Mouse (Mus musculus): Measurements from ENCODE around the gene Unc13b. TPM values are rescaled to one million over a fixed set of nuclear protein-coding genes. Genes with fewer than 3 reads are reported as not detected.

Unc13b gene
- total and polyA plus RNA-seq, 2 experiments from 2014 or later: 6.2 to 54.7 TPM

DNA sequence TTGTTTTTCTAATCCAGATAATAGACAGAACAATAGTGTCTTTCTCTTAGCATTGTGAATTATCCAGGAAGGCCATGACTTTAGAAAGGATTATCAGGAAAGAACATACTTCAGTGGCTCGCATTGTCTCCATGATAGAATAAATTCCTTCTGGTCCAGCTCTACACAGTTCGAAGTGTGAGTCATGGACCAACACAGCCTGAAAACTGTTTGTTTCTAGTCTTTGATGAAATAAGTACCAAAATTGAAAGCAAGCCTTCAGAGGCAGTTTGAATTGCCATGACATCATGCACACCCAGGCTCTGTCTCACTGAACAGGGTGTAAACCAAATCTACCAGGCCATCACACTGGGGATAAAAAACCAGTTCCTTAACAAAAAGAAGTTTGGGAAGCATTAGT, 128.7 kb downstream of the Unc13b start:
- no peak for TF ChIP-seq CTCF (IDR thresholded peaks at IDR 0.05; ENCODE audit: low read depth)
- H3K9me3 ChIP-seq (ENCODE audit: low read length): no peaks in the 10 kb centered on the region
- H3K27ac ChIP-seq (ENCODE audit: low read depth, low read length): no peak overlapping the region
- no peak overlapping the region for H3K4me3 ChIP-seq (ENCODE audit: low read depth, low read length)
- H3K9ac ChIP-seq: no peak overlapping the region
- H3K4me1 ChIP-seq (ENCODE audit: insufficient read depth): no peaks in the 10 kb centered on the region
- no peaks in the 10 kb centered on the region for H3K27me3 ChIP-seq (ENCODE audit: insufficient read depth, low read length)
- DNase-seq (no peak), ATAC-seq (no peak)
- no peaks in the 10 kb centered on the region for H3K36me3 ChIP-seq (ENCODE audit: insufficient read depth)
- H3K4me2 ChIP-seq (ENCODE audit: low read depth): no peak overlapping the region
- WGBS: 40% methylated on average over 2 of the region's 2 CpGs

DNA sequence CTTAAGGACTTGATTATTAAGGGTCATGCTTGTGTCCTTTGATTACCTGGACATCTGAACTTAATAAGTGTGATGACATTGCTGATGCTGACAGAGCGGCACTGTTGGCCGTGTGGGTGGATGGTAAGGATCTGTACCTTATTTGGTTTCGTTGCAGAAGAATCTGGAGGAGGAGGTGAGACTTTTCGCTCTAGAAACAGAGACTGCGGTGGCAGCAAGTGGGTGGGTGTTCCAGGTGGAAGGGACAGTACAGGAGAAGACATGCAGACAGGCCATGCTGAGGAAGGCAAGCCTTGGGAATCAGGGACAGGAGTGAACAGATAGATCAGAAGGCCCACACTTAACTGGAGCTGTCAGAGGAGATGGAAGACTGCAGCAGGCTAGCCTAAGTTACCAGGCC, 130.6 kb downstream of the Unc13b start:
- TF ChIP-seq CTCF (IDR thresholded peaks at IDR 0.05; ENCODE audit: low read depth): no peak
- Histone ChIP-seq H3K36me3 (ENCODE audit: insufficient read depth) (no peaks in the 10 kb centered on the region), H3K4me2 (ENCODE audit: low read depth) (no peak overlapping the region), H3K4me3 (ENCODE audit: low read depth, low read length) (no peak overlapping the region), H3K27ac (ENCODE audit: low read depth, low read length) (no peak overlapping the region), H3K9ac (no peak overlapping the region), H3K27me3 (ENCODE audit: insufficient read depth, low read length) (no peaks in the 10 kb centered on the region), H3K9me3 (ENCODE audit: low read length) (no peaks in the 10 kb centered on the region), H3K4me1 (ENCODE audit: insufficient read depth) (no peaks in the 10 kb centered on the region)
- DNase-seq (no peak), ATAC-seq (no peak)
- 94% methylated on average over 5 of the region's 5 CpGs for WGBS

DNA sequence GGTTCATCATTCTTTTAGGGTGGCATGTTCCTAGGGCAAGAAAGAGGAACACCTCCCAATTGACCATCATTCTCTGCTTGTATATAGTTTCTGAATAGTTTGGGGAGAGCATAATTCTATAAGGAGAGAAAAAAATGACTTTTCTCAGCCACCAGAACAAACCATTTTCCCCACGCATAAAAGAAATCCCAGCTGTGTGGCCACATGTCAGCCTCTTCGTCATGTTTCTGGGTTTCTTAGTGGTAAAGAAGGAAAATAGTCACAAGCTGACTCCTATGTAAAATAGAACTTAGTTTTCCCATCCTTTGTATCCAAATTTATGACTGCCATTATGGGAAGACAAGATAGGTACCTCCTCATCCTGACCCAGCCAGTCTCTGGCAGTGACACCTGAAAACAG, 146.2 kb downstream of the Unc13b start:
- DNase-seq: no peak
- Histone ChIP-seq H3K27me3 (ENCODE audit: insufficient read depth, low read length) (no peaks in the 10 kb centered on the region), H3K27ac (ENCODE audit: low read depth, low read length) (no peak overlapping the region), H3K36me3 (ENCODE audit: insufficient read depth) (no peaks in the 10 kb centered on the region), H3K4me1 (ENCODE audit: insufficient read depth) (0 out of 2 replicates have a peak, but pooled peaks cover 13% of the 10 kb centered on the region), H3K9ac (no peak overlapping the region), H3K9me3 (ENCODE audit: low read length) (no peaks in the 10 kb centered on the region; the same call in 1 of the 2 replicates), H3K4me3 (ENCODE audit: low read depth, low read length) (no peak overlapping the region), H3K4me2 (ENCODE audit: low read depth) (no peak overlapping the region)
- no peak for TF ChIP-seq CTCF (IDR thresholded peaks at IDR 0.05; ENCODE audit: low read depth)
- WGBS: 75% methylated on average over 2 of the region's 2 CpGs
- ATAC-seq: no peak

DNA sequence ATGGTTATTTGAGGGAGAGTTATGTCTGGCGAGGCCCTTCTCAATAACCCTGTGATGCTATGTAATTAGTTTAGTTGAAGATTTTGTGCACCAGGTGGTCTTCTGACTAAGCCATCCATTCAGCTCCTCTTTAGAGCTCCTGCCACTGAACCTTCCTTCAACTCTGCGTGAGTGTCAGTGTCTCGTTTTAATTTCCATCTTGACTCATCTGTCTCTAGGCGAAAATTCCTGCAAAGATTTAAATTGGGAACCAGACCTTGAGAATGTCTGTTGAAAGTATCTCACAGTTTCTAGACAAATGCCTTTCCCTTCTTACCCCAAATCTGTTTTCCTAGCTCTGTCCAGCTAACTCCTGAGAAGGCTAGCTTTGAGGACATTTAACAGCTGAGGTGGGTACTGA, 146.8 kb downstream of the Unc13b start:
- DNase-seq (no peak), ATAC-seq (peak; percentile 30)
- Histone ChIP-seq H3K4me2 (ENCODE audit: low read depth) (no peak overlapping the region), H3K9me3 (ENCODE audit: low read length) (no peaks in the 10 kb centered on the region; the same call in 1 of the 2 replicates), H3K4me3 (ENCODE audit: low read depth, low read length) (no peak overlapping the region), H3K27ac (ENCODE audit: low read depth, low read length) (no peak overlapping the region), H3K4me1 (ENCODE audit: insufficient read depth) (0 out of 2 replicates have a peak, but pooled peaks cover 14% of the 10 kb centered on the region), H3K9ac (no peak overlapping the region), H3K27me3 (ENCODE audit: insufficient read depth, low read length) (no peaks in the 10 kb centered on the region), H3K36me3 (ENCODE audit: insufficient read depth) (no peaks in the 10 kb centered on the region)
- no peak for TF ChIP-seq CTCF (IDR thresholded peaks at IDR 0.05; ENCODE audit: low read depth)
- WGBS: 18% methylated on average over 4 of the region's 4 CpGs

DNA sequence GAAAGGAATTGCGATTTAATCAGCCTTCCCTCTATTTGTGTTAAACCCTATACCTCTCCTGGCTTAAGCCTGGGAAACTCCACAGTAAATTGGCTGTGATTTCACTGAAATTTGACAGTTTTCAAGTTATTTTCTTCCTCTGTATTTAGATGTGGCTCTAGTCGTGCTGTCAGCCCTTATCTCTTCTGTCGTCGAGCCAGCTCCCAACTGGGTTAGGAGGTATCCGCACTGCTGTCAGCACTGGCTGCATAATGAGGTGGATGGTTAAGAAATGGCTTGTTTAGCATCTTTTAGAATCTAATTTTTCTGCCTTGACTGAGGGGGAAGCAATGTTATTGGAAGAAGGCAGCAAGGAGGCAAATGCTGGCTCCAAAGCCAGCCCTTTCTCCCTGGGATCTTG, 148.2 kb downstream of the Unc13b start:
- Histone ChIP-seq H3K4me1 (ENCODE audit: insufficient read depth) (0 out of 2 replicates have a peak, but pooled peaks cover 14% of the 10 kb centered on the region), H3K4me3 (ENCODE audit: low read depth, low read length) (no peak overlapping the region), H3K36me3 (ENCODE audit: insufficient read depth) (no peaks in the 10 kb centered on the region), H3K9me3 (ENCODE audit: low read length) (no peaks in the 10 kb centered on the region), H3K27ac (ENCODE audit: low read depth, low read length) (peak overlapping the region; percentile 23; the same call in 1 of the 2 replicates), H3K9ac (no peak overlapping the region), H3K4me2 (ENCODE audit: low read depth) (no peak overlapping the region), H3K27me3 (ENCODE audit: insufficient read depth, low read length) (no peaks in the 10 kb centered on the region)
- DNase-seq: peak; percentile 44
- 40% methylated on average over 5 of the region's 5 CpGs for WGBS
- ATAC-seq: peak; percentile 33; the same call in 1 of the 2 replicates
- TF ChIP-seq CTCF (IDR thresholded peaks at IDR 0.05; ENCODE audit: low read depth): no peak

DNA sequence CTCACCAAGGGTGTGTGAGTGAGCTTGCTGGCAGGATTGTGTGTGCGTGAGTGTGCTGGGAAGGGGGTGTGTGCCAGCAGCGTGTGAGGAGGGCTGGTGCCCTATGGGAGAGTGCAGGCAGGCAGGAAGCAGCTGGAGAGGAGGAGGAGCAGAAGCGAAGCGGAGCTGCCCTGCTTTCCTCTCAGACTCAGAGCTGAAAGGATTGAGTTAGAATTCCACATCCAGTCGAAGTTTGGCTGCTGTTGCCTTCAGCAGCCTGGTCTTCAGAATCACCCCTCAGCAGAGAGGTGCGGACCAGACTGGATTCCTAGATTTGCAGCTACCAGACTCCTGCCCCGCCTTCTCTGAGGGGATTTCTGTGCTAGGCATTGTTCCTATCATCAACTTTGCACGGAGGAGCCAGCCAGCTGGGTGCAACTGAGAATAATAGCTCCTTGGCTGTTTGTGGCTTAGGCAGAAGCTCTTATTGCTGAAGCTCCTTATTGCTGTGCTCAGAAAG, 150.4 kb downstream of the Unc13b start:
- Histone ChIP-seq H3K27ac (ENCODE audit: low read depth, low read length) (peak overlapping the region; percentile 84), H3K9ac (peak overlapping the region; percentile 52), H3K27me3 (ENCODE audit: insufficient read depth, low read length) (no peaks in the 10 kb centered on the region), H3K4me2 (ENCODE audit: low read depth) (peak overlapping the region; percentile 56), H3K36me3 (ENCODE audit: insufficient read depth) (no peaks in the 10 kb centered on the region), H3K4me1 (ENCODE audit: insufficient read depth) (0 out of 2 replicates have a peak, but pooled peaks cover 14% of the 10 kb centered on the region), H3K9me3 (ENCODE audit: low read length) (no peaks in the 10 kb centered on the region), H3K4me3 (ENCODE audit: low read depth, low read length) (peak overlapping the region; percentile 36)
- ATAC-seq (peak; percentile 93), DNase-seq (peak; percentile 64)
- TF ChIP-seq CTCF (IDR thresholded peaks at IDR 0.05; ENCODE audit: low read depth): no peak
- 3% methylated on average over 8 of the region's 8 CpGs for WGBS

DNA sequence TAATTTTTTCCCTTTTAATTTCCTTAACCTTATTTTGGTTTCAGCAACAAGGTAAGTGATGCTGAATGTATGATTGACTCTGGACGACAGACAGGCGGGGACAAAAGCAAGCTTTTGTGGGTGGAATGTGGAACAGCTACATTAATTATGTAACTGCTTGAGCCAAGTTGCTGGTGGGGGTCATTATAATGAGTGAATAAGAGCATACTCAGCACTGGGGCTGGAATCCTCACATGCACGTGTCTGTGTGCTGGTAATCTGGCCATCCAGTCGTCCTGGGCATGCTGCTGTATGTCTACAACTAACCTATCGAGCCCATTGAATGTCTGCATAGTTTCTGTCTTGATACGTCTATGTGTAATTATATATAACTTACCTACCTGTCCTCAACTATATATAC, 150.9 kb downstream of the Unc13b start:
- TF ChIP-seq CTCF (IDR thresholded peaks at IDR 0.05; ENCODE audit: low read depth): no peak
- Histone ChIP-seq H3K4me3 (ENCODE audit: low read depth, low read length) (peak overlapping the region; percentile 36), H3K4me1 (ENCODE audit: insufficient read depth) (0 out of 2 replicates have a peak, but pooled peaks cover 14% of the 10 kb centered on the region), H3K9me3 (ENCODE audit: low read length) (no peaks in the 10 kb centered on the region), H3K27me3 (ENCODE audit: insufficient read depth, low read length) (no peaks in the 10 kb centered on the region), H3K36me3 (ENCODE audit: insufficient read depth) (no peaks in the 10 kb centered on the region), H3K9ac (peak overlapping the region; percentile 52; the same call in 1 of the 2 replicates), H3K4me2 (ENCODE audit: low read depth) (peak overlapping the region; percentile 56), H3K27ac (ENCODE audit: low read depth, low read length) (peak overlapping the region; percentile 84; the same call in 1 of the 2 replicates)
- ATAC-seq (no peak), DNase-seq (peak; percentile 9)
- 20% methylated on average over 6 of the region's 6 CpGs for WGBS

Data from forebrain, postnatal 0 days (tissue).